Mouse (Mus musculus) stomach, embryonic 14.5 days (tissue): Measurements from ENCODE around the gene Ccdc28a. TPM values are rescaled to one million over a fixed set of nuclear protein-coding genes. Genes with fewer than 3 reads are reported as not detected.

ENCODE experiments used
- ATAC-seq: fragments of 200-750 bp; cut with Nextera tagmentation; 2 replicates; pipeline ENCODE4 v1.8.0; 2017; ENCODE audit warnings: low read depth, moderate TSS enrichment; ENCODE audit not compliant: insufficient number of reproducible peaks, insufficient read depth, low FRiP score
- H3K27ac ChIP-seq: fragments of 300-500 bp; sonication (generic); 2 replicates; pipeline ENCODE4 v1.5.1; 2014; ENCODE audit warnings: mild to moderate bottlenecking, low read length, moderate library complexity, mixed read lengths
- H3K27me3 ChIP-seq: fragments of 300-500 bp; sonication (generic); 2 replicates; pipeline ENCODE4 v1.6.1; 2014; ENCODE audit warnings: low read length, control low read depth, mixed read lengths; ENCODE audit not compliant: control insufficient read depth, insufficient read depth
- H3K36me3 ChIP-seq: fragments of 300-500 bp; sonication (generic); 2 replicates; pipeline ENCODE4 v1.6.1; 2014; ENCODE audit warnings: mild to moderate bottlenecking, control low read depth, low read length, moderate library complexity, mixed read lengths; ENCODE audit not compliant: control insufficient read depth, insufficient read depth
- H3K4me1 ChIP-seq: fragments of 300-500 bp; sonication (generic); 2 replicates; pipeline ENCODE4 v1.6.1; 2014; ENCODE audit warnings: low read length, control low read depth, mixed read lengths; ENCODE audit not compliant: control insufficient read depth, insufficient read depth
- H3K4me2 ChIP-seq: fragments of 300-500 bp; sonication (generic); replicated peaks from 2 replicates; pipeline ENCODE4 v1.6.1; 2014; ENCODE audit warnings: low read depth, low read length, control low read depth
- H3K4me3 ChIP-seq: fragments of 300-500 bp; sonication (generic); 2 replicates; pipeline ENCODE4 v1.5.1; 2014; ENCODE audit warnings: low read depth, low read length, control low read depth
- H3K9ac ChIP-seq: fragments of 300-500 bp; sonication (generic); replicated peaks from 2 replicates; pipeline ENCODE4 v1.6.1; 2014; ENCODE audit warnings: low read depth, mild to moderate bottlenecking, control low read depth, low read length, moderate library complexity, mixed read lengths
- H3K9me3 ChIP-seq: fragments of 300-500 bp; sonication (generic); 2 replicates; pipeline ENCODE4 v1.6.1; 2016; ENCODE audit warnings: low read depth, low read length, control low read depth; ENCODE audit not compliant: control insufficient read depth
- WGBS: fragments of 180-500 bp; shearing (Covaris S2); extraction: QIAGEN DNeasy Blood & Tissue Kit; methylation state at CpG from one replicate; pipeline ENCODE4 v1.1.7; 2014; 5-methylcytosine and 5-hydroxymethylcytosine counted together
- polyA plus RNA-seq: library from polyadenylated mRNA; unstranded; fragments of >200 nt; fragmentation: Nextera tagmentation; extraction: Ambion mirVana; gene quantifications from 2 replicates; pipeline ENCODE4 v1.2.1, GENCODE M21; 2014

Gene Ccdc28a
- 11.1 and 14.5 TPM in 2 replicates for polyA plus RNA-seq

DNA sequence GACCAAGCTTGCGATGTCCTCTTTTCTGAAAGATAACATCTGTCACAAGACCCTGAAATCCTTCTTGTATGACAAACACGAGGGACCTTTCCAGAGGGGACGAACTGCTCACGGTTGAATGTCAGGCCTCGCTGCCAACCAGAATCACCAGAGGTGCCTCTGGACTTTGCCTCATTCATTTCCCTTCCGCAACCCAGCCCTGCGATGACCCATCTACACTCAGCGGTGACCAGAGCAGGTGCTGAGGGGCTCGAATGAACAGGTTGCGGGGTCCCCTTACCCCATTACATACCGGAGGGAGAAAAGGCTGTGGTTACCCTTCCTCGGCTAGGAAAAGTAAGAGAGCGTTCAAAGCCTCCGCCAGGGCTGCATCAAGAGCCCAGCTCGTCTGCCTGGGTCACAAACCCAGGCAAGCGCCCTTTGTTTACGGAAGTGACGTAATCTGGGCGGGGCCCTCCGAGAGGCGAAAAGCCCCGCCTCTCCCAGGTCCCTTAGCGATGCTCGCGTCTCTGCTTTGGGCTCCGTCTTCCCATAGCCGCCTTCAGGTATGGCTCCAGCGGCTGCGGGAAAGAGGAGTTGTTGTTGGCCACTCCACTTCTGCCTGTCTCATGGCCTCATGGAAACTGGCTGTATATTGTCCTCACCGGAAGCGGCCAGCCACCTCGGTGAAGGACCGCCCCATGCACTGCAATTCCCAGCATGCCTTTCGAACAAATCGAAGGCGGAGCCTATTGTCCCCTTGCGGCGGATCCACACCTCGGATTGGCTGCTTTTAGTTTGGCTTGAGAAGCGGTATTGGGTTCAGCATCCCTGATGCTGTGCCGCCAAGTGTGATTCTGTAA lies at the start of gene Ccdc28a:
TSS of gene Ccdc28a (minus strand) at position 439 of the 842 bp plus-strand sequence.
- Histone ChIP-seq H3K27me3 (no peaks in the 10 kb centered on the region), H3K9ac (peak within 1 kb of the TSS; percentile 49), H3K36me3 (no peaks in the 10 kb centered on the region), H3K4me3 (peak within 1 kb of the TSS; percentile 74), H3K4me1 (no peaks in the 10 kb centered on the region), H3K4me2 (peak within 1 kb of the TSS; percentile 82), H3K27ac (peak within 1 kb of the TSS; percentile 69; the same call in 1 of the 2 replicates), H3K9me3 (no peaks in the 10 kb centered on the region)
- peak; percentile 96 for ATAC-seq
- WGBS, result under 1% methylated on average over 41 of the region's 41 CpGs

DNA sequence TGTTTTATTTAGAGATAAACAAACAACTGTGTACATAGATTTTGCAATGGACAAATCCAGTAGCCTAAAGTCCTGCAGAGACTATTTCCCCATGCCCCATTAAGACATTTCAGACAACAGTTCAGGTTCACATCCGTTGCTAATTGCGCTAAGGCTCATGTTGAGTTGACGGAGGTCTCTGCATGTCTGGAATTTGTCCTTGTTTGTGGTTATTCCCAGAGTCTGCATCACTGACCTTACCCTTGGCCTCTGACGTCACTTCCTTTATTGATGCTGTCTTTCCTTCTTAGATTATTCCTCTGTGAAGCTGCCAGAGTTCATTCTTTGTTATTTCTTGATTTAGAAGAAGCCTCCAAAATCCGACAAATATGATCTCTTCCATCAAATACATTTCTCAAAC lies 49.2 kb upstream of the Ccdc28a start:
- H3K4me2 ChIP-seq, result no peak overlapping the region
- no peaks in the 10 kb centered on the region for H3K36me3 ChIP-seq
- H3K27me3 ChIP-seq, result no peaks in the 10 kb centered on the region
- ATAC-seq, result no peak
- H3K9ac ChIP-seq, result no peak overlapping the region
- H3K4me1 ChIP-seq, result no peaks in the 10 kb centered on the region
- H3K27ac ChIP-seq, result no peak overlapping the region
- WGBS, result 79% methylated on average over 5 of the region's 5 CpGs
- H3K4me3 ChIP-seq, result no peak overlapping the region
- no peaks in the 10 kb centered on the region for H3K9me3 ChIP-seq

DNA sequence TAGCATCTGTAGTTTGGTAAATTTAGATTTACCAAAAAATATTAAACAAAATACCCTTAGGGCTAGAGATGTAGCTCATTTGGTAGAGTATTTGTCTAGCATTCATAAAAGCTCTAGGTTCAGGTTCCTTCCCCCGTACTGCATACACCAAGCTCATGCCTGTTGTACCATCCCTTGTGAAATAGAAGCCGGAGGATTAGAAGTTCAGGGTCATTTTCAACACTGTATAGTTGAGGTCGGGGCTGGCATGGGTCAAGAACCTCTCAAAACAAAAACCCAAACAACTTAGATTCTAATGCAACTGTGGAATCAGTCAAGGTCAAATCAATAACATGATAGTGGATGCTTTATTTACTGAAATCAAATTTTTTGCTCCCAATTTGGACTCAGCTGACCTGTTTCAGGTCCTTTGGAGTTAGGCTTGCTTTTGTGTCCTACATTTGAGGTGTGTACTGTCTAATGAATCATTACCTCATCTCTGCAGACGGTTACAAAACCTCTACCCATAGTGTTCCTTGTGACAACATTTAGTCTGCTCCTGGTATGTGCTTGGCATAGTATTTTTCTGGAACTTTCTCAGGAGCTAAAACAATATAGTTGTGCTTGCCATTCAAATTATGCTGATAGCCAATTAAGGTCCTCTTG lies 41.4 kb upstream of the Ccdc28a start:
- Histone ChIP-seq H3K27ac (no peak overlapping the region), H3K36me3 (no peaks in the 10 kb centered on the region), H3K9me3 (no peaks in the 10 kb centered on the region), H3K4me3 (no peak overlapping the region), H3K9ac (no peak overlapping the region), H3K4me1 (no peaks in the 10 kb centered on the region), H3K4me2 (no peak overlapping the region), H3K27me3 (no peaks in the 10 kb centered on the region)
- 81% methylated on average over 4 of the region's 4 CpGs for WGBS
- no peak for ATAC-seq

DNA sequence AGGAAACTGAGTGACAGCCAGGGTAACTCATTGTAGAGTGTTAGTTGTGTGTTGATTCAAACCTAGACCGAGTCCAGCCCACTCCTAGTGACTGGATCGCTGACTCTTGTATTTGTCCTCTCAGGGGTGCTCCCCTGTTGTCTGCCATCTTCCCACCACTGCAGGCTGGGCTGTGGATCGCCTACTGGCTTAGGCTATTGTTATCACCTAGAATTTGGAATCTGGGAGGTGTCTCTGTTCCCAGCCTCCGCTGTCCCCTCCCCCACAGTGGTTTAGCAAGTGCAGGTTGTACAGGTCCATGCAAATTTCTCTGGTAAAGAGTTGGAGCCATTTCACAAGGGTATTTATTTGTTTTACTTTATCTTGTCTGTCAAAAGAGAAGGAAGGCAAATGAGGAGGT lies 16.5 kb upstream of the Ccdc28a start:
- Histone ChIP-seq H3K9ac (no peak overlapping the region), H3K27ac (no peak overlapping the region), H3K27me3 (no peaks in the 10 kb centered on the region), H3K9me3 (no peaks in the 10 kb centered on the region), H3K4me2 (no peak overlapping the region), H3K36me3 (no peaks in the 10 kb centered on the region), H3K4me3 (no peak overlapping the region), H3K4me1 (no peaks in the 10 kb centered on the region)
- no peak for ATAC-seq
- 66% methylated on average over 4 of the region's 4 CpGs for WGBS

DNA sequence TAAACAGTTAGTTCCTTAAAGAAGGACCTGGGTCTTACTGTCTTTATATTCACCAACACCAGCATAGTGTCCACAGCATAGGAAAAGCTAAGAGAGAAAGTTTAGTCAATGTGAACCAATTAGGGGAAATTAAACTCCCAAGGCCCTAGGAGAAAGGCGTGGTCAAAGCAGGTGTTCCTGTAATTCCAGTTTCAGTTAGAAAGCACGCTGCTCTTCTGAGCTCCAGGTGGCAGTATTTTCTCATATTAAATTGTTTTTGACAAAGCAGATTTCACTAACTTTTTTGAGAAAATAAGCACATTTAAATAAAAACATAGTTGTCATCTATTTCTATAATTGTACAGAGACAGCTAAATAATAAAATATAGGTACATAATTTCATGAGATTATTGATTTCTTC lies 8.8 kb upstream of the Ccdc28a start:
- WGBS, result 46% methylated on average over 2 of the region's 2 CpGs

DNA sequence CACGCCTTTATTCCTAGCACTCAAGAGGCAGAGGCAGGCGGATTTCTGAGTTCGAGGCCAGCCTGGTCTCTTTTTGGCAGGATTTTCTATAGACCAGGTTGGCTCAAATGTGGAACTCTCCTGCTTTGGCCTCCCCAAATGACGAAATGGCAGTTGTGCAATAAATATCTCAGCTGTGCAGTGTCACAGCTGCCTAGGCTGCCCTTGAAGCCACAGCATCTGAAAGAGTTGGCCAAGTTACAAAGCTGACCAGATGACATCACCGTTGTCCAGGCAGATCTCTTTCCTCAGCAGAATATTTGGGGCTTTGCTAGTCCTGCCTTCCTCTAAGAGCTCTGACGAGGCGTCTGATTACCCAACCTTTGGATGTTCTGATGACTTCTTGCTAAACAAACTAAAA lies 2.4 kb upstream of the Ccdc28a start:
- no peak overlapping the region for H3K4me3 ChIP-seq
- no peak overlapping the region for H3K27ac ChIP-seq
- no peak overlapping the region for H3K9ac ChIP-seq
- ATAC-seq, result no peak
- H3K4me1 ChIP-seq, result no peaks in the 10 kb centered on the region
- H3K36me3 ChIP-seq, result no peaks in the 10 kb centered on the region
- no peak overlapping the region for H3K4me2 ChIP-seq
- 90% methylated on average over 7 of the region's 7 CpGs for WGBS
- H3K9me3 ChIP-seq, result no peaks in the 10 kb centered on the region
- H3K27me3 ChIP-seq, result no peaks in the 10 kb centered on the region

More for the DNA sequence above, 8.8 kb upstream of the Ccdc28a start:
- no peak overlapping the region for H3K27ac ChIP-seq
- no peaks in the 10 kb centered on the region for H3K4me1 ChIP-seq
- no peak overlapping the region for H3K4me2 ChIP-seq
- no peak for ATAC-seq
- no peaks in the 10 kb centered on the region for H3K36me3 ChIP-seq
- H3K4me3 ChIP-seq, result no peak overlapping the region
- no peaks in the 10 kb centered on the region for H3K27me3 ChIP-seq
- H3K9ac ChIP-seq, result no peak overlapping the region
- H3K9me3 ChIP-seq, result no peaks in the 10 kb centered on the region

DNA sequence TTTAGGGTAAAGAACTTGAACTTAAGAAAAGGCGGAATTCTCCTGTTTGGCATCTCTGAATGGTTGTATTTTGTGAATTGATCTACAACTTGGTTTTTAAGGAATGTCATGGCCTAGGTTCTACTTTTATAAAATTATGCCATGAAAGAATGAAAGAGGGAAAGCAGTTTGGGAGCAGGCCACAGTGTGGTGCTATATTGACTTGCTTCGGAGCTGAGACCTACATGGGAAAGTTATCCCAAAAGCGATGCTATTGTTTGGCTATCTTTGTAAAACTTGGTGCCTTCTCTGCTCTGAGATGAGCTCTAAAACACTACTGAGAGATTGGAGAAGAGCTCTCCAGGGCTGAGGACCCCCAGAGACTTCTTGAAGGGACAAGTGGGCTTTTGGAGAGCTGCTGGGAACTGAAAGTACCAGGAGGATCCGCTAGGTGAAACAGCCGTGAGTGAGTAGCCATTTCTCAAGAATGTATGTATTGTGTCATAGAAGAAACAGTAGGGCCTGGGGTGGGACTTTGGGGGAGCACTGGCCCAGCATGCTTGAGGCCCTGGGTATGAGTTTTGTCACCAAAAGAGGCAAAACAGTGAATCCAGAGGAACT lies 1.6 kb upstream of the Ccdc28a start:
- no peaks in the 10 kb centered on the region for H3K27me3 ChIP-seq
- 81% methylated on average over 5 of the region's 5 CpGs for WGBS
- no peaks in the 10 kb centered on the region for H3K9me3 ChIP-seq
- H3K36me3 ChIP-seq, result no peaks in the 10 kb centered on the region
- H3K9ac ChIP-seq, result no peak overlapping the region
- H3K27ac ChIP-seq, result no peak overlapping the region
- no peak for ATAC-seq
- H3K4me2 ChIP-seq, result no peak overlapping the region
- no peaks in the 10 kb centered on the region for H3K4me1 ChIP-seq
- H3K4me3 ChIP-seq, result no peak overlapping the region

DNA sequence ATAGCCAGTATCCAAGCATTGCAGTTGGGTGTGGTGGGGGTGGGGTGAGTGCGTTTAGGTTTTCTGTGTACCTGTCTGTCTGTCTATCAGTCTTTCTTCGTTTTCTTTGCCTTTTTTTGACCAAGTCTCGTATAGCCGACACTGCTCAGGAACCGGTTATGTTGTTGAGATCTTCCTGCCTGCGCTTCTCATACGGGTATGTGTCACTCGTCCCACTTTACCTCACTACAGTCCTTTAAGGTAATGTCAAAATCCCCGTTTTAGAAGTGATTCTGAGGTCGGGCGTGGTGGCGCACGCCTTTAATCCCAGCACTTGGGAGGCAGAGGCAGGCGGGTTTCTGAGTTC lies 577 bp upstream of the Ccdc28a start:
- Histone ChIP-seq H3K9me3 (no peaks in the 10 kb centered on the region), H3K27me3 (no peaks in the 10 kb centered on the region), H3K4me2 (peak overlapping the region; percentile 48), H3K36me3 (no peaks in the 10 kb centered on the region), H3K4me1 (no peaks in the 10 kb centered on the region), H3K27ac (no peak overlapping the region), H3K4me3 (peak overlapping the region; percentile 74), H3K9ac (no peak overlapping the region)
- WGBS, result 11% methylated on average over 14 of the region's 14 CpGs
- ATAC-seq, result no peak; the same call in 1 of the 2 replicates
